Mouse (Mus musculus): ENCODE results near the gene Pla2g16.
A peak's percentile ranks its signal among the peaks of the same experiment; 100 is the strongest.

Pla2g16 gene

GRCm38 (mm10) chr19:7564457-7564856 is 7.2 kb downstream of the Pla2g16 start:
- no peak for DNase-seq (ENCODE audit: low spot score in 2 of 2)

DNA sequence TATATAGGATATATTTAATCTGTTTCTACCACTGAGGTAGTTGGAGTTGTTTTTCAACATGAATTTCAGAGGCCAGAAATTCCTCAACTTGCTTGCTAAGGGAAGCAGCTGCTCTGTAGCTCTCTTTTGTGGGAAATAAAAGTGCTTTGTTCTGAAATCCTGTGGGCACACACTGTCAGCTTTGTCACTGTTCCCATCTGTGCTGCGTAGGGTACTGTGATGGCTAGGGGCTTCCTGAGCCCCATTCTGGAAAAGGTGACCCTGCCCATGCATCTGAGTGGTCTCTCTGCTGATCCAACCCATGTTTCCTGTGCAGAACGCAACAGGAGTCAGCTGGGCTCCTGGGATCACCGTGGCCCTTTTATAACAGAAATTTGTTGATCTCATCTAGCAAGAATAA is 9.6 kb downstream of the Pla2g16 start:
- DNase-seq (ENCODE audit: low spot score in 2 of 2), result peak in 1 of 2 experiments; percentile 48

GRCm38 (mm10) chr19:7568364-7568763 is 11.1 kb downstream of the Pla2g16 start:
- no peak for DNase-seq (ENCODE audit: low spot score in 2 of 2)

- no peak for DNase-seq (ENCODE audit: low spot score in 2 of 2)
These were observed 12.4 kb downstream of the Pla2g16 start for GRCm38 (mm10) chr19:7569650-7570049.

- DNase-seq (ENCODE audit: low spot score in 2 of 2), result no peak
These were observed 18.9 kb downstream of the Pla2g16 start for GRCm38 (mm10) chr19:7576180-7576579.

- DNase-seq (ENCODE audit: low spot score in 2 of 2), result no peak
These were observed 20.5 kb downstream of the Pla2g16 start for GRCm38 (mm10) chr19:7577710-7578109.

- DNase-seq (ENCODE audit: low spot score in 2 of 2), result no peak
These were observed 23.8 kb downstream of the Pla2g16 start for GRCm38 (mm10) chr19:7581042-7581441.

DNA sequence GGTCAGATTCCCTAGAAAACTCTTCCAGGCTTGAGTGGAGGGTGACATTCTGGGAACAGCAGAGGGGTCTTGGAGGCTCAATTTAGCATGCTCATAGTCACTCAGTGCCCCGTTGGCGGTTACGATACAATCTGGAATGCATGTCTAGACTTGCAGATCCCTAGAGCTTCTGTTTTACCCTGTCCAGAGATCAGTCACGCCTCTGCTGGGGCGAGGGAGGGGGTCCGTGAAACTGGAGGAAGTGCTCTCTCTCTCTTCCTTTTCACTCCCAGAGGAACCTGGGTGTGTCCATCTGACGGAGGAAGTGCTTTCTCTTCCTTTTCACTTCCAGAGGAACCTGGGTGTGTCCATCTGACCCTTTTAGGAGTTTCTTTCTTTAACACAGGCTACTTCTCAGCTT is 25.8 kb downstream of the Pla2g16 start:
- DNase-seq (ENCODE audit: low spot score in 2 of 2), result no peak

DNA sequence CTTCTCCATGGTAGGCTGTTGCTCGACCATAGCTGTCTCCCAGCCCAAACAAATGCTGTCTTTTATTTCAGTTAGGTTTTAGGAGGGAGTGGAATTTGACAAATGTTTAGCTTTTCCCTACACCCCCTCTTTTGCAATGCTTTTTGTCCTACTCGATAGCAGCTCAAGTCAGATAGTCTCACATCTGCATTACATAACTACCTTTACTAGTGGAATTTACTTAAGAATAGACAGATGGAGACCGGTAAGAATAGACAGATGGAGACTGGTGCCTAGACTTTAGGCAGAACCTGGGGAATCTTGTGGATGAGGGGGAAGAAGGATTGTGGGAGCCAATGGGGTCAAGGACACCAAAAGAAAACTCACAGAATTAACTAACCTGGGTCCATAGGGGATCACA is 26.3 kb downstream of the Pla2g16 start:
- no peak for DNase-seq (ENCODE audit: low spot score in 2 of 2)

DNA sequence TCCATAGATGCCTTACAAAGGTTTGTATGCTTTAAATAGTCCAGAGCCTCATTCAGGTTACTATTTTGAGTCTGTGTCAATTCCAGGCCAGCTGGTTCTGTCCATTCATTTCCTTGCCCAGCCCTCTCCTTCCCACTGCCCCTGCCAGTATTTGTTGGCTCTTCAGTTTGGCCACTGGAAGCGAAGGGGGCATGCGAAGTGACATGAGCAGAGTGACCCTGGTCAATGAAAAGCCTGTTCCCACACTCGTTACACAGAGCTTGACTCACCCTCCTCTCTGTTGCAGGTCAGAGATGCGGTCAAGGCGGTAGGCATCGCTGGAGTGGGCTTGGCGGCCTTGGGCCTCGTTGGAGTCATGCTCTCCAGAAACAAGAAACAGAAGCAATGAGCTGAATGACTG is 28.0 kb downstream of the Pla2g16 start:
- DNase-seq (ENCODE audit: low spot score in 2 of 2), result no peak

DNA sequence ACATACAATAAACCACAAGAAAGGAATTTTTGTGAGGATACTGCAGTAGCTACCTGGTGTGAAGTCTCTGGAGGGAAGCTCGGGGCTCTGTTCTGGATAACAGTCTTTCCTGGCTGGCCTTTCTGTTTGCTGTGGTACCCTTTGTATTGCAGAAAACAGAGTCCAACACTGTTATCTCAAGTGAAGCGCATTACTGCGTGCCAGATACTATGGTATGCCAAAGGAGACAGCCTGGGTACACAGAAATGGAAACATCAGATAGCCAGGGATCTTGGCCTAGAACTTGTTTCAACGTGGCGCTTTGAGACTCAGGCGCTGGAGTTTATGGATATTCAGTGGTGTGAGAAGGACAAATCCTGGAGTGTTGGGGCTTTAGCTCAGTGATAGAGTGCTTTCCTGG is 28.5 kb downstream of the Pla2g16 start:
- no peak for DNase-seq (ENCODE audit: low spot score in 2 of 2)

DNA sequence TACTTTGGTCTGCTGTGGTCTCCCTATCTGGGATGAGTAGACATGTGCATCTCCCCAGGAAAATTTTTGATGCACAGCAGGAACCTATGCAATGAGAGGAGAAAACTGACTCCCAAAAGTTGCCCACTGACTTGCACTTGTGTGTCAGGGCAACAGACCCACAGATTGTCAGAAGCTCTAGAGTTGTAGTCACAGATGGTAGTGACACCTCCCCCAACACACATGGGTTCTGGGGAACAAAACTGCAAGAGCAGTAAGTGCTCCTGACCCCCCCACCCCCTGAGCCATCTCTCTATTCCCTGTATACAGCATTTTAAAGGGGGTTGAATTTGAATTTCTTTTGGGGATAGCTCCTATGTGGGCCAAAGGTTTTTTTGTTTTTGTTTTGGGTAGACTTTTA is 33.5 kb downstream of the Pla2g16 start:
- DNase-seq (ENCODE audit: low spot score in 2 of 2), result no peak

DNA sequence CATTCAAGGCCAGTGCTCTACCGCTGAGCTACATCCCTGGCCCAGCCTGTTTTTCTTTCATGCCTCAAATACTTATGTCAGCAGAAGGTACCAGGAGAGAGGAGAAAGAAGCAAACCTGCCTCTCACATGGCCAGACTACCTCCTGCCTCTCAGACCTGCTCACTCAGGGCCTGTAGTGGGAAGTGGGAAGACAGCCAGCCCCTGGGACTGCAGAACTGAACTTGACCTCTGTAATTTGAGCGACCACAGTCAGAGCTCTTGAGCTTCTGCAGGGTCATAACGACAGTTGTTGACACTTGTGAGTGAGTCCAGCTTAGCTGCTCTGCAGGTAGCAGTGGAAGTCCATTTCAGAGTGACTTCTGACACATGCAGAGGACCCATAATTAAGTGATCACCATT is 34.8 kb downstream of the Pla2g16 start:
- DNase-seq (ENCODE audit: low spot score in 2 of 2), result no peak

GRCm38 (mm10) chr19:7595534-7595933 is 38.3 kb downstream of the Pla2g16 start:
- peak in 1 of 2 experiments; percentile 80 for DNase-seq (ENCODE audit: low spot score in 2 of 2)

GRCm38 (mm10) chr19:7598481-7598880 is 41.2 kb downstream of the Pla2g16 start:
- DNase-seq (ENCODE audit: low spot score in 2 of 2), result no peak

DNA sequence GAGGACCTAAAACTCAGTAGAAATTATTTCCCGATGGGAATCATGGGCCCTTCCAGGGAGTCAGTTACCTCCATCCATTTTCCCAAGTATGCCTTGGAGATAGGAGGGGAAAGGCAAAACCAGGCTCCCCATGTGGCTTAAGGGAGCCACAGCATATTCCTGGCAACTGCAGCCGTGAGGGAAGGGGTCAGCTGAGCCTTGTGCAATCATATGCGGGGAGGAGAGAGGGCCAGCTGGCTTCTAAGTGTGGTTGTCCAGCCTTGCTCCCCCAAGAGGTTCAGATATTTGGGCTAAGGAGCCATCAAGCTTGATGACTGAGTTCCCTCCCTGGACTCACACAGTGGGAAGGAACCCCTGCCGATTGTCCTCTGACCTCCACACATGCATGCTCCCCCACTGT is 44.3 kb downstream of the Pla2g16 start:
- DNase-seq (ENCODE audit: low spot score in 2 of 2), result no peak

GRCm38 (mm10) chr19:7604107-7604506 is 46.8 kb downstream of the Pla2g16 start:
- DNase-seq (ENCODE audit: low spot score in 2 of 2), result no peak

DNA sequence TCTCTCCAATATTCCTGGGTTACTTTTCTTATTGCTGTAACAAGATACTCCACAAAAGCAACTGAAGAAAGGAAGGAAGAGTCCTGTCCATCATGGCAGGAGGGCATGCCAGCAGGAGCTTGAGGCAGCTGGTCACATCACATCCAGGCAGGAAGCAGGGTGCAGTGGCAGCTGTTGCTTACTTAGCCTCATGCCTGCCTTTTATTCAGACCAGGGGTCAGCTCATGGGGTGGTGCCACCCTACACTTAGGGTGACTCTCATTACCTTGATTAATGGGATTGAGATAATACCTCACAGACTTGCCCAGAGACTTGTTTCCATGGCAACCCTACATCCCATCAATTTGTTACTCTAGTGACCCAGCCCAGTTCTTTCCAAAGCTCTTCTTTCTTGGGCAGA is 47.8 kb downstream of the Pla2g16 start:
- DNase-seq (ENCODE audit: low spot score in 2 of 2), result no peak

DNA sequence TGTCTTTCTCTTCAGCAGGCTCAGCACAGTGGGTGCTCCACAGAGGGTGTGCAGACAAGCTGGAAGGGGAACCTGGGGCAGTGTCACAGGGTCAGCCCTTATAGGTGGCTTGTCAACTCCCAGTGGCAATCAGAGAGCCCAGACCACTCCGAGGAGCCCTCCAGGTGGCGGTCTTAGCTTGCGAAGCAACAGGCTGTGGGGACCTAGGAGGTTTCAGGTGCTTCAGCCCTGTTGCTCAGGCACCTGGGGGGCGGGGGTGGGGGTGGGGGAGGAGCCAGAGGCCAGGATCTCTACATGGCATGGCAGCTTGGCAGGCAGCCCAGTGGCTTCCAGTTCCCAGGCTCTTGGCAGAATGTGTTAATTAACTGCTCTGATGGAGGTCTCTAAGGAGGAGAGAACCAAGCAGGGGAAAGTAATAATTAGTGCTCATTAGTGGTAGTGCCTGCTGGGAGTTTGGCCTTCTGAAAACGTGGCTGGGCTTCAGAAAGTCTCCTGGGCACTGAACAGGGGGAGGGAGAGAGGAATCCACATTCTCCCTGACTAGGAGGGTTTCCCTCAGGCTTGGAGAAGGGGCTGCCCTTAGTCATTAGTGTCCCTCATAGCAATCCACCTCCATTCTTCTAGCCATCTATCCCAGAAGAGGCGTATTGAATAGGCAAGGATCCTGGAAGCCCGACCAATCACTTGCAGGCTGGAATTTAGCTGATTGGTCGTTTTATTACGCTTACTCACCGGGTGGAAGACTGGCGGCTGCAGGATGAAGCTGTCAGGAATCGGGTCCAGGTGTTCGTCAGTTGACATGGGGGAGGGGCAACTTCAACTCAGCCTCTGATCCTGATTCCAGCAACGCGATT is 48.9 kb downstream of the Pla2g16 start:
- peak; percentile 63 to 70 for DNase-seq (ENCODE audit: low spot score in 2 of 2)

- peak in 1 of 2 experiments; percentile 63 for DNase-seq (ENCODE audit: low spot score in 2 of 2)
These were observed 49.8 kb downstream of the Pla2g16 start, which contains the start of gene Lgals12 for GRCm38 (mm10) chr19:7606801-7607689. TSS of gene Lgals12 (minus strand) at chr19:7607193.

DNA sequence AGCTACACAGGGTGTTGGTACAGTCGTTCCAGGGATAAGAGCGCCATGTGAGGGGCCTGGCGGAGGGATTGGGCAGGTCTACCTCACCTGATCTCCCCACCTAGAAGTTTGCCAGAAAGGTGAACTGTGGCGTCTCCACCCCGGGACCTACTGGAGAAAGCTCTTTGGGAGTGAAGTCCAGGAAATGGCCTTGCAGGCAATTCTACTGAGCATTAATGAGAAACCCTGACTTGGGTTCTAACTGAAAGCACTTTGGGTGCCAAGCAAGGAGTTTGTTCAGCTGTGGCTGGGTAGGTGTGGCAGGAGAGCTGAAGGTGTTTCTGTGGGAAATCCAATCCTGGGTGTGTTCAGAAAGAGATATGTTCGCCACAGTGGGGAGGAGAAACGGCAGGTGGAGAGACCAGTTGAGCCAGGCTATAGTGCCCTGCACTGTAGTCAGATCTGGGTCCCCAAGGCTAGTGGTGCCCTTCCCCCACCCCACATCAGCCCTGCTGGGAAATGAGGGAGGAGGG is 50.5 kb downstream of the Pla2g16 start:
- no peak for DNase-seq (ENCODE audit: low spot score in 2 of 2)

Measured in left cerebral cortex, adult 9 months (tissue).